Mouse (Mus musculus) heart, embryonic 13.5 days (tissue): ENCODE results near the gene Unc79. TPM values are rescaled to one million over a fixed set of nuclear protein-coding genes. Genes with fewer than 3 reads are reported as not detected.

Experiments used
- ATAC-seq: fragments of 200-750 bp; cut with Nextera tagmentation; 2 replicates; pipeline ENCODE4 v1.8.0; 2017; ENCODE audit warnings: moderate TSS enrichment; ENCODE audit not compliant: insufficient number of reproducible peaks, low FRiP score, low TSS enrichment; ENCODE audit errors: extremely low read depth
- H3K27ac ChIP-seq: fragments of 300-500 bp; sonication (generic); replicated peaks from 2 replicates; pipeline ENCODE4 v1.5.1; 2015; ENCODE audit warnings: moderate library complexity, mild to moderate bottlenecking, inconsistent platforms
- H3K27me3 ChIP-seq: fragments of 300-500 bp; sonication (generic); replicated peaks from 2 replicates; pipeline ENCODE4 v1.6.1; 2015; ENCODE audit warnings: mild to moderate bottlenecking, inconsistent platforms
- H3K36me3 ChIP-seq: fragments of 300-500 bp; sonication (generic); 2 replicates; pipeline ENCODE4 v1.6.1; 2015; ENCODE audit warnings: mild to moderate bottlenecking, inconsistent platforms
- H3K4me1 ChIP-seq: fragments of 300-500 bp; sonication (generic); 2 replicates; pipeline ENCODE4 v1.6.1; 2015; ENCODE audit warnings: inconsistent platforms
- H3K4me2 ChIP-seq: fragments of 300-500 bp; sonication (generic); 2 replicates; pipeline ENCODE4 v1.6.1; 2015; ENCODE audit warnings: inconsistent platforms, mild to moderate bottlenecking, moderate library complexity
- H3K4me3 ChIP-seq: fragments of 300-500 bp; sonication (generic); 2 replicates; pipeline ENCODE4 v1.5.1; 2015; ENCODE audit warnings: moderate library complexity, mild to moderate bottlenecking, inconsistent platforms
- H3K9ac ChIP-seq: fragments of 300-500 bp; sonication (generic); 2 replicates; pipeline ENCODE4 v1.6.1; 2015; ENCODE audit warnings: inconsistent platforms, mild to moderate bottlenecking, moderate library complexity
- H3K9me3 ChIP-seq: fragments of 300-500 bp; sonication (generic); 2 replicates; pipeline ENCODE4 v1.6.1; 2016; ENCODE audit warnings: inconsistent platforms
- WGBS: fragments of 180-500 bp; shearing (Covaris S2); methylation state at CpG from one replicate; pipeline ENCODE4 v1.1.7; 2015; ENCODE audit warnings: mixed read lengths; 5-methylcytosine and 5-hydroxymethylcytosine counted together
- polyA plus RNA-seq: library from polyadenylated mRNA; unstranded; fragments of >200 nt; fragmentation: Nextera tagmentation; extraction: Ambion mirVana; gene quantifications from 2 replicates; pipeline ENCODE4 v1.2.1, GENCODE M21; 2015

The Unc79 gene
- 0.01 and 0.08 TPM in 2 replicates for polyA plus RNA-seq

DNA sequence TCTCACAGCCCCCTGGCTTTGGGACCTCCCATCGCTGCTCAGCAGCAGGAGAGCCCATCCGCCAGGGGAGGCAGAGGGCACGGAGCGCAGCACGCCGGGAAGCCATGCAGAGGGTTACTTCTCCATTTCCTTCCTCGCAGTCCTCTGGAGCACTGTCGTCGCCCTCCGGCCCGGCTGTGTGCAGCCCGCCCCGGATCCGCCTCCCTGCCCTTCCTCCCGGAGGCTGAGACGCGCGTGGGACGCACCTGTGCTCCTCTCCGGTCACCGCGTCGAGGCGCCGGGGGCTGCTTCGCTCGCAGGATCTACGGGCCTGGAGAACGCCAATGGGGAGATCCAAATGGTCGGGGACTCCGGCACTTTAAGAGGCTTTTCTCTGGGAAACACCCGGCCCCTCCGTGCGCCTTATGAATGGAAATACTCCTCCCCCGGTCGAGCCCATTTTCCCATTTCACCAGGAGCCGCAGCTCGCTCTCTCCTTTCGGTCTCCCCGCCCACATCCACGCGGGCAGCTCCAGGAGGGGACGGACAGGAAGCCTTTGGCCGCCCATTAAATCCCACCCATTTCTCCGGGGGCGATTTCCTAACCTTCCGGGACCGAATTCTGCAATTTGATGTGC lies at the start of gene Unc79:
Gene Unc79, plus strand, starts transcription at position 82 of the 617 bp plus-strand sequence.
- Histone ChIP-seq H3K27me3 (peaks cover 26% of the 10 kb centered on the region), H3K9ac (peak within 1 kb of the TSS; percentile 56), H3K36me3 (no peaks in the 10 kb centered on the region), H3K27ac (no peak within 1 kb of the TSS), H3K4me2 (peak within 1 kb of the TSS; percentile 97), H3K4me3 (peak within 1 kb of the TSS; percentile 55), H3K9me3 (no peaks in the 10 kb centered on the region), H3K4me1 (peaks cover 12% of the 10 kb centered on the region)
- no peak for ATAC-seq
- WGBS = under 1% methylated on average over 48 of the region's 48 CpGs

DNA sequence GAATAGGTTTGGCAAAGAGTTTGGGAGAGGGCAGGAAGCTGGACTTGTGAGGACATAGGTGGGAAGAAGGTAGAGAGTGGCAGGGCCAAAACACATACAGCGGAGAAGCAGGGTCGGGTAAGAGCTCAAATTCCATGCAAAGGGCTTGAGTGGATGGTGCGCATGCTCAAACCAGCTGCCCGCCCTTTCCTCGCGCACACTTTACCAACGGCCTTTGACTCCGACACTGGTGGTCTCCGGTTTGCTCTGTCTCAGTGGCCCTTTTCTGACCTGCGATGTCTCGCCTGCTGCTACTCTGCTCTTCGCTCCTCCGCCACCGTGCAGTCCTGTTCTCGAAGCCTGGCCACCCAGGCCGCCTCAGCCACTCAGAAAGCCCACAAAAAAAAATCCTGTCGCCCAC lies 49.6 kb upstream of the Unc79 start, which contains the start of gene Cox8c:
Gene Cox8c, plus strand, starts transcription at position 226 of the 400 bp plus-strand sequence.
- H3K27ac ChIP-seq = no peak within 1 kb of the TSS
- H3K36me3 ChIP-seq = no peaks in the 10 kb centered on the region
- H3K4me1 ChIP-seq = no peaks in the 10 kb centered on the region
- H3K27me3 ChIP-seq = no peaks in the 10 kb centered on the region
- H3K9me3 ChIP-seq = peaks cover 9% of the 10 kb centered on the region; the same call in 1 of the 2 replicates
- no peak for ATAC-seq
- H3K4me3 ChIP-seq = no peak within 1 kb of the TSS
- 87% methylated on average over 17 of the region's 17 CpGs for WGBS
- H3K9ac ChIP-seq = no peak within 1 kb of the TSS
- H3K4me2 ChIP-seq = no peak within 1 kb of the TSS

DNA sequence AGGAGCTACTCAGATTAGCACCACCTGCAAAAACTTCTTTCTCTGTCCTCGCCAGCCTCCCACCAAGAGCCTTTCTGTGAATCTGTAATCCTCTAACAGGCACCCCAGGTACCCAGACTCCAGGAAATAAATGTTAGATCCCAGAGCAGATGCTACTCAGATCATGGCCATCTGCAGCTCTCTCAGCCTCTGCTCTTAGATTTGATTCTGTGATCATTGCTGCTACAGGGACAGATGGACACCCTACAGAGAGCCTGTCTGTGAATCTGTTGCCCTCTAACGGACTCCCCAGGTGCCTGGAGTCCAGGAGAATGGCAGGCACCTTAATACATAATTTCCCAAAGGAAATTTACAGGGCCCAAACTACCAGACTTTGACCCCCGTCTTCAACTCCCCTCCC lies 40.5 kb upstream of the Unc79 start:
- Histone ChIP-seq H3K27me3 (no peaks in the 10 kb centered on the region), H3K9ac (no peak overlapping the region), H3K4me1 (no peaks in the 10 kb centered on the region), H3K36me3 (no peaks in the 10 kb centered on the region), H3K27ac (no peak overlapping the region), H3K9me3 (no peaks in the 10 kb centered on the region), H3K4me2 (no peak overlapping the region), H3K4me3 (no peak overlapping the region)
- ATAC-seq = no peak
- WGBS = 43% methylated on average over 3 of the region's 3 CpGs

DNA sequence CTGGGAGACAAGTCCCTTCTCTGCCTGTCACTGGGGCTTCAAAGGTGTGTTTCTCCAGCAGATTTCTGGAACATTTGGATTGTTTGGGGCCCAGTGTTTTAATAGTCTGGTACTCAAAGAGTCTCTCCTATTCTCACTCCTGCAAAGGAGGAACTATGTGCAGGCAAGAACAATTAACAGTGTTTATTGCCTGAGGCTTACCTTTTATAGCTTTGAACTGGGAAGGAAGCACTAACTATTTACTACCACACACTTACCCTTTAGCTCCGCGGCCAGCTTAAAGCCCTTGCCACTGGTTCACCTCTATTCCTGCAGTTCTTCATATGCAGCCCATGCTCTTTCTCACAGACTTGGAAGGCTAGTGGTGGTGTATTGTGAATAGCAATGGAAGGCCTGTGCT lies 32.6 kb upstream of the Unc79 start:
- Histone ChIP-seq H3K36me3 (no peaks in the 10 kb centered on the region), H3K4me2 (no peak overlapping the region), H3K9ac (no peak overlapping the region), H3K4me1 (no peaks in the 10 kb centered on the region), H3K27ac (no peak overlapping the region), H3K27me3 (no peaks in the 10 kb centered on the region), H3K9me3 (no peaks in the 10 kb centered on the region), H3K4me3 (no peak overlapping the region)
- no peak for ATAC-seq
- WGBS = 84% methylated on average over 2 of the region's 2 CpGs

DNA sequence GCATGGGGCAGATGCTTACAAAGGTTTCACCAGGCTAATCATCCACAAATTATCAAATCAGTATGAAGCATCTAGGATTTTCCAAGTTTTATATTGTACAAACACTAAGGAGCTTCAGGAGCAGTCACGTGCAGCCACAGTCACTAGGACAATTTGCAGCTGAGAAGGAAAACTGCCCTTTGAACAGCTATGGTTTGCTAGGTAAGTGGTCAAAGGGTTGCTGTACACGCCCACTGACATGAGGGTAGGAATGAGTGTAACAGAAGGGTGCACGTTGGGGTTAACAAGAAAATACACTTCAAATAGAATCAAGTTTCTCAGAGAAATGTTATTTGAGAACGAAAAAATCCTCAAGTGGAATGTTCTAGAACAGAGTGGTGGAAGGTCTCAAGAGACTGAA lies 18.9 kb upstream of the Unc79 start:
- no peaks in the 10 kb centered on the region for H3K36me3 ChIP-seq
- H3K9me3 ChIP-seq = no peaks in the 10 kb centered on the region
- no peaks in the 10 kb centered on the region for H3K4me1 ChIP-seq
- no peak for ATAC-seq
- H3K4me2 ChIP-seq = no peak overlapping the region
- no peak overlapping the region for H3K4me3 ChIP-seq
- H3K27ac ChIP-seq = no peak overlapping the region
- WGBS = 73% methylated on average over 4 of the region's 4 CpGs
- H3K9ac ChIP-seq = no peak overlapping the region
- H3K27me3 ChIP-seq = no peaks in the 10 kb centered on the region

DNA sequence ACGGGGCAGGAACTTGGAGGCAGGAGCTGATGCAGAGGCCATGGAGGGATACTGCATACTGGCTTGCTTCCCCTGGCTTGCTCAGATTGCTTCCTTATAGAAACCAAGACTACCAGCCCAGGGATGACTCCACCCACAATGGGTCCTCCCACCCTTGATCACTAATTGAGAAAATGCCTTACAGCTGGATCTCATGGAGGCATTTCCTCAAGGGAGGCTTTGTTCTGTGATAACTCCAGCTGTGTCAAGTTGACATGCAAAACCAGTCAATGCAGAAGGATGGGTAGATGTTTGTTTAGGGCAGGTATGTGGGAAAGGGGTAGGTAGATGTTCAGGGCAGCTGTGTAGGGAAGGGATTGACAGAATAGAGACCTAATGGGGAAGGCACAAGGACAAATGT lies 18.3 kb upstream of the Unc79 start:
- no peak for ATAC-seq
- Histone ChIP-seq H3K4me1 (no peaks in the 10 kb centered on the region), H3K36me3 (no peaks in the 10 kb centered on the region), H3K4me3 (no peak overlapping the region), H3K4me2 (no peak overlapping the region), H3K9me3 (no peaks in the 10 kb centered on the region), H3K27ac (no peak overlapping the region), H3K9ac (no peak overlapping the region), H3K27me3 (no peaks in the 10 kb centered on the region)
- WGBS = 73% methylated on average over 1 of the region's 1 CpGs

DNA sequence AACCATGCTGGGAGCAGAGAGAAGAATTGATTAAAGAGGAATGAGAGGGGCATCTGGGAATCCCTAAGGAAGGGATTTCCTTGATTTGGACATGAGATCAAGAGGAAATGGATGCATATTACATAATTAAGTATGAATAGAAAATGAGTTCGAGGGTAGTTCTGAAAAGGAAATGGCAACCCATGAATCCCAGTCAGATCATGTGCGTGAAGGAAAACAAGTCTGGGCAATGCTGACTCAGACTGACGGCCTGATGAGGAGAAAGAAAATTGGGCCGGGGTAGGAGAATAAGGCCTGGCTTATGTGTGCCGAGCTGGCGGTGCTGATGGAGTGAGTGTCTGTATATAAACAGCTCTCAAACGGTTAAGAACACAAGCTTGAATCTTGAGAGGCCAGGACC lies 17.9 kb upstream of the Unc79 start:
- no peak overlapping the region for H3K4me2 ChIP-seq
- H3K27me3 ChIP-seq = no peaks in the 10 kb centered on the region
- H3K27ac ChIP-seq = no peak overlapping the region
- H3K36me3 ChIP-seq = no peaks in the 10 kb centered on the region
- no peaks in the 10 kb centered on the region for H3K4me1 ChIP-seq
- no peak overlapping the region for H3K4me3 ChIP-seq
- no peak for ATAC-seq
- 77% methylated on average over 7 of the region's 7 CpGs for WGBS
- no peak overlapping the region for H3K9ac ChIP-seq
- H3K9me3 ChIP-seq = no peaks in the 10 kb centered on the region

DNA sequence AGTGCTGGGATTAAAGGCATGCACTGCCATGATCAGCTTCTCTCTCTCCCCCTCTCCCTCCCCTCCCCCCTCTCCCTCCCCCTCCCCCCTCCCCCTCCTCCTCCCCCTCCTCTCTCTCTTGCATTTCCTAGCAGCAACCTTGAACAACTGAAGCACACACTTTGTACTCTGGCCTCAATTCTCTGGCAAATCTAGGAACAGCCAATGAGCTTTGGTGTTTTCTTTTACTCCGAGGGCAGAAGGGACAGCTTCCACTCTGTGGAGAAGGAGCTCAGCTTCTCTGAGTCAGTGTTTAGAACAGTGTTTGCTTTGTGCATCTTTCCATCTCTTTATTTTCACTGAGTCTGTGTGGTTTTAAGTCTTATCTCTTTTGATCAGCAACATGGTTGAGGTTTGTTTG lies 12.8 kb upstream of the Unc79 start:
- H3K4me1 ChIP-seq = no peaks in the 10 kb centered on the region
- 47% methylated on average over 1 of the region's 1 CpGs for WGBS
- no peak overlapping the region for H3K9ac ChIP-seq
- H3K9me3 ChIP-seq = no peaks in the 10 kb centered on the region
- no peak overlapping the region for H3K27ac ChIP-seq
- H3K4me2 ChIP-seq = no peak overlapping the region
- no peak overlapping the region for H3K4me3 ChIP-seq
- no peaks in the 10 kb centered on the region for H3K27me3 ChIP-seq
- no peak for ATAC-seq
- H3K36me3 ChIP-seq = no peaks in the 10 kb centered on the region

DNA sequence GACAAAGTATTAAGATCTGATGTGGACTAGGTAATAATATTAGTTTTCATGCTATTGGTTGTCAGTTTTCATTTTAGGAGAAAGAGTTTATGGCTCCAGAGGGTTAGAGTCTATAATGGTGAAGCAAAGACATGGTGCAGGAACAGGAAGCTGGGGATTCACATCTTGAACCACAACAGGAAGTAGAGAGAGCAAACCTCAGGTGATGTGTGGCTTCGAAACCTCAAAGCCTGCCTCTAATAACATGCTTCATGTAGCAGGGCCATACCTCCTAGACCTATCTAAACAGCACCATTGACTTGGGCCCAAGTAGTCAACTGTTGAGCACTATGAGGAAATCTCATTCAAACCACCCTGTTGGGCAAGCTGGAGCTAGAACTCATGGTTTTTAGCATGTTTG lies 3.1 kb upstream of the Unc79 start:
- WGBS = 75% methylated on average over 1 of the region's 1 CpGs

DNA sequence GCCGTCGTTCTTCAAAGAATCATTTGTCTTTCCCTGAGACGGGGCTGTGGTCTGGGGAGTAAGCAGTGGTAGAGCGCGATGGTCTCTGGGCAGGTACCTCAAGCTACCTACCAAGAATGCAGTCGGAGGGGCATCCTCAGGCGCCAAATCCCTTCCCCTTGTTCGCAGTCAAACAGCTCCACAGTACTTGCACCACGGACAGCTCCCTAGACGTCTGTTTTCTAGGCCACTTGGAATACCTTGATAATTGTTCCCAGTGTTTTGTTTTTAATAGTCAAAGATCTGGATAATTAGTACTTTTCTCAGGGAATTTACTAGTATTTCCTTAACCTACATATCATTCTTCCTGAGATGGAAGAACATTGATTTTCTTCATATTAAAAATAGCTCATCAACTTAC lies 833 bp upstream of the Unc79 start:
- Histone ChIP-seq H3K4me3 (no peak overlapping the region), H3K27me3 (peaks cover 26% of the 10 kb centered on the region), H3K9me3 (no peaks in the 10 kb centered on the region), H3K4me1 (peaks cover 12% of the 10 kb centered on the region), H3K36me3 (no peaks in the 10 kb centered on the region), H3K9ac (no peak overlapping the region), H3K27ac (no peak overlapping the region), H3K4me2 (no peak overlapping the region)
- no peak for ATAC-seq
- 22% methylated on average over 10 of the region's 10 CpGs for WGBS

More for the DNA sequence above, 3.1 kb upstream of the Unc79 start:
- Histone ChIP-seq H3K27me3 (peaks cover 26% of the 10 kb centered on the region), H3K4me3 (no peak overlapping the region), H3K27ac (no peak overlapping the region), H3K9ac (no peak overlapping the region), H3K9me3 (no peaks in the 10 kb centered on the region), H3K4me1 (peaks cover 12% of the 10 kb centered on the region), H3K36me3 (no peaks in the 10 kb centered on the region), H3K4me2 (no peak overlapping the region)
- ATAC-seq = no peak

DNA sequence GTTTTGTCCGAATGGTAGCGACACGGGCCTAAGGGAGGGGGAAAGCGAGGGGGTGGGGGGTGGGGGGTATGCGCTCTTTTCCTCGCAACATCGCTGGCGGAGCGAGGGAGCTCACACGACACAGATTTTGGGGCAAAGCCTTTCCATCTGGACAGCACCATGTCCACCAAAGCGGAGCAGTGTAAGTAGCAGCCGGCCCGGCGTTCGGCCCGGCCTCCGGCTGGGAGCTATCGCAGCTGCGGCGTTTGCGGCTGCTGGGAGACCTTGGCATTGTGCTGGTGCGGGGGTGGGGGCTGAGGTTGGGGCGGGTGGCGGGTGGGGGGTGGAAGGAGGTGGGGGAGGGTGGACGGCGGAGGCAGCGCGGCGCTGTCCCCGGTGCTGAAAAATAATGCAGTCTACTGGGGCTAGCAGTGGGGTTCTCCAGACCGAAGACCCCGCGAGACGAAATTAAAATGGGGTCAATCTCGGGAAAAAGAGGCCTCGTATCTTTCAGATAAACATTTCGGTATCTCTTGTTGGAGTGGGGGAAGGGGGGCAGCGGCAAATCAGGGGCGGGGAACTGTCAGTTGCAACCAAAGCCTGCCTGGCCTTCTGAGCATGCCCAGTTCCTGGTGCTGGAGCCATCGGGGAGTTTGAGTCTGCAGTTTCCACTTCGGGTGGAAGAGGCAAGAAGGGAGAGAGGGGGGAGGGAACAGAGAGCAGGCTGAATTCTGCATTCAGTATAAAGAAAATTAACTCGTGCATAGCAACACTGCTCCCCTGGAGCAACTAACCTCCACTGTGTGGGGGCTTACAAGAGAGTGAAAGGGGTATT lies 943 bp downstream of the Unc79 start:
- Histone ChIP-seq H3K27ac (no peak overlapping the region), H3K9ac (peak overlapping the region; percentile 56; the same call in 1 of the 2 replicates), H3K36me3 (no peaks in the 10 kb centered on the region), H3K4me1 (peaks cover 12% of the 10 kb centered on the region), H3K27me3 (peaks cover 26% of the 10 kb centered on the region), H3K4me3 (peak overlapping the region; percentile 55), H3K9me3 (no peaks in the 10 kb centered on the region), H3K4me2 (peak overlapping the region; percentile 97)
- under 1% methylated on average over 42 of the region's 42 CpGs for WGBS
- peak; percentile 42; the same call in 1 of the 2 replicates for ATAC-seq
